In genomic region chr3:135825016-135825753, GRCm38 (mm10) we compare ENCODE assay signal across 8 mouse cellular contexts. TPM values are rescaled to one million over a fixed set of nuclear protein-coding genes. Genes with fewer than 3 reads are reported as not detected.
DNase-seq lines count a peak whose midpoint lies in the region; ATAC-seq and TF ChIP-seq lines count a peak whose summit lies in the region.

Gene Slc39a8, plus strand, starts transcription at chr3:135825279.

- no peaks in the 10 kb centered on the region for H3K4me1 ChIP-seq in bone marrow, adult 2 months (ENCODE audit: control insufficient read depth, insufficient read depth, low read length)
- no peaks in the 10 kb centered on the region for H3K4me1 ChIP-seq in embryonic facial prominence, embryonic 14.5 days (ENCODE audit: control insufficient read depth, insufficient read depth, low read length)
- peaks cover 8% of the 10 kb centered on the region; the same call in 1 of the 2 replicates for H3K4me1 ChIP-seq in limb, embryonic 12.5 days (replicated peaks)
- peaks cover 19% of the 10 kb centered on the region for H3K4me1 ChIP-seq in midbrain, embryonic 13.5 days (replicated peaks)
- H3K4me1 ChIP-seq in small intestine, adult 2 months (ENCODE audit: control insufficient read depth, insufficient read depth, insufficient read length, low read length): no peaks in the 10 kb centered on the region; the same call in 1 of the 2 replicates

- H3K36me3 ChIP-seq in embryonic facial prominence, embryonic 14.5 days (ENCODE audit: control insufficient read depth, insufficient read depth, low read length): no peaks in the 10 kb centered on the region
- H3K36me3 ChIP-seq in limb, embryonic 12.5 days: no peaks in the 10 kb centered on the region
- no peaks in the 10 kb centered on the region for H3K36me3 ChIP-seq in midbrain, embryonic 13.5 days
- H3K36me3 ChIP-seq in small intestine, adult 2 months (ENCODE audit: control insufficient read depth, insufficient read depth, low read length): no peaks in the 10 kb centered on the region

- WGBS in bone marrow, adult 2 months: under 1% methylated on average over 22 of the region's 22 CpGs
- WGBS in embryonic facial prominence, embryonic 14.5 days: 3% methylated on average over 22 of the region's 22 CpGs
- WGBS in limb, embryonic 12.5 days: 4% methylated on average over 22 of the region's 22 CpGs
- 3% methylated on average over 22 of the region's 22 CpGs for WGBS in midbrain, embryonic 13.5 days
- 1% methylated on average over 22 of the region's 22 CpGs for WGBS in small intestine, adult 2 months

- peak within 1 kb of the TSS; percentile 73 for H3K9ac ChIP-seq in embryonic facial prominence, embryonic 14.5 days (ENCODE audit: low read depth, low read length)
- H3K9ac ChIP-seq in limb, embryonic 12.5 days (replicated peaks): peak within 1 kb of the TSS; percentile 70
- peak within 1 kb of the TSS; percentile 72 for H3K9ac ChIP-seq in midbrain, embryonic 13.5 days (replicated peaks)

- H3K4me3 ChIP-seq in bone marrow, adult 2 months (replicated peaks; ENCODE audit: control insufficient read depth, low read depth, low read length): peak within 1 kb of the TSS; percentile 71
- peak within 1 kb of the TSS; percentile 68 for H3K4me3 ChIP-seq in embryonic facial prominence, embryonic 14.5 days (ENCODE audit: low read depth, low read length)
- H3K4me3 ChIP-seq in limb, embryonic 12.5 days (replicated peaks): peak within 1 kb of the TSS; percentile 60
- H3K4me3 ChIP-seq in midbrain, embryonic 13.5 days (replicated peaks): peak within 1 kb of the TSS; percentile 60
- H3K4me3 ChIP-seq in small intestine, adult 2 months (ENCODE audit: low read depth, low read length): peak within 1 kb of the TSS; percentile 71

- peak within 1 kb of the TSS; percentile 98 for H3K4me2 ChIP-seq in embryonic facial prominence, embryonic 14.5 days (ENCODE audit: low read depth, low read length)
- peak within 1 kb of the TSS; percentile 95 for H3K4me2 ChIP-seq in limb, embryonic 12.5 days
- H3K4me2 ChIP-seq in midbrain, embryonic 13.5 days (replicated peaks): peak within 1 kb of the TSS; percentile 96

- TF ChIP-seq CTCF in bone marrow, adult 2 months (IDR thresholded peaks at IDR 0.05; ENCODE audit: control insufficient read depth, insufficient read depth, low read length): peak; percentile 43; the same call in 1 of the 2 replicates
- TF ChIP-seq CTCF in small intestine, adult 2 months (IDR thresholded peaks at IDR 0.05; ENCODE audit: extremely low read depth, insufficient read length, insufficient replicate concordance, low read depth, low read length): peak; percentile 44; the same call in 1 of the 2 replicates

- peak within 1 kb of the TSS; percentile 69 for H3K27ac ChIP-seq in bone marrow, adult 2 months (ENCODE audit: control insufficient read depth, insufficient read depth, low read depth, low read length, poor library complexity)
- H3K27ac ChIP-seq in embryonic facial prominence, embryonic 14.5 days (replicated peaks; ENCODE audit: low read depth, low read length): peak within 1 kb of the TSS; percentile 58
- H3K27ac ChIP-seq in limb, embryonic 12.5 days: 0 out of 2 replicates have a peak within 1 kb of the TSS, but pooled peaks have one; percentile 36
- H3K27ac ChIP-seq in midbrain, embryonic 13.5 days: peak within 1 kb of the TSS; percentile 25
- peak within 1 kb of the TSS; percentile 38 for H3K27ac ChIP-seq in small intestine, adult 2 months (ENCODE audit: insufficient read depth, low read depth, low read length)

- TF ChIP-seq POLR2A in bone marrow, adult 2 months (IDR thresholded peaks at IDR 0.05; ENCODE audit: borderline replicate concordance, control insufficient read depth, low read depth, low read length): no peak
- TF ChIP-seq POLR2A in small intestine, adult 2 months (IDR thresholded peaks at IDR 0.05; ENCODE audit: low read depth, low read length): no peak

- H3K27me3 ChIP-seq in embryonic facial prominence, embryonic 14.5 days (replicated peaks; ENCODE audit: control insufficient read depth, insufficient read depth, low read length): no peaks in the 10 kb centered on the region
- H3K27me3 ChIP-seq in limb, embryonic 12.5 days: peaks cover 16% of the 10 kb centered on the region
- H3K27me3 ChIP-seq in midbrain, embryonic 13.5 days: peaks cover 11% of the 10 kb centered on the region; the same call in 1 of the 2 replicates
- H3K27me3 ChIP-seq in small intestine, adult 2 months (ENCODE audit: control insufficient read depth, insufficient read depth, low read length): no peaks in the 10 kb centered on the region

- peak; percentile 94 for ATAC-seq in embryonic facial prominence, embryonic 14.5 days (ENCODE audit: low read depth)
- peak; percentile 77 for ATAC-seq in limb, embryonic 12.5 days (ENCODE audit: insufficient number of reproducible peaks, insufficient read depth, low FRiP score, low TSS enrichment, low read depth)
- ATAC-seq in midbrain, embryonic 13.5 days: peak; percentile 86

- DNase-seq in 3T3-L1 (ENCODE audit: low read depth, low spot score): peak; percentile 56
- DNase-seq in embryonic facial prominence, embryonic 14.5 days (ENCODE audit: low spot score): peak; percentile 89
- peak; percentile 83 to 86 for DNase-seq in heart, adult 18-20 months
- DNase-seq in kidney, adult 18-20 months: peak; percentile 84

- H3K9me3 ChIP-seq in embryonic facial prominence, embryonic 14.5 days (ENCODE audit: control insufficient read depth, low read length): no peaks in the 10 kb centered on the region
- no peaks in the 10 kb centered on the region for H3K9me3 ChIP-seq in limb, embryonic 12.5 days
- H3K9me3 ChIP-seq in midbrain, embryonic 13.5 days: no peaks in the 10 kb centered on the region

RNA-seq across cellular contexts. Expression of gene Slc39a8, which starts in this region (rescaled TPM):
- 4.6 and 6.2 TPM in 2 replicates for polyA plus RNA-seq in bone marrow, adult 2 months (2011; ENCODE audit: insufficient read depth, insufficient read length, low replicate concordance, missing spikeins)
- 6.4 and 7.8 TPM in 2 replicates for polyA plus RNA-seq in embryonic facial prominence, embryonic 14.5 days (2014; fragmentation: Nextera tagmentation; extraction: Ambion mirVana)
- total RNA-seq in heart, adult 18-20 months (2021): 1 to 10 TPM; 4.6 to 7.6 TPM
- polyA plus RNA-seq in limb, embryonic 12.5 days (2016; fragmentation: Nextera tagmentation; extraction: Ambion mirVana): 7.6 and 8.8 TPM in 2 replicates
- 7.6 and 8.3 TPM in 2 replicates for polyA plus RNA-seq in midbrain, embryonic 13.5 days (2015; fragmentation: Nextera tagmentation; extraction: Ambion mirVana)
- polyA plus RNA-seq in small intestine, adult 2 months (2012; rRNA removed): 2.8 and 3.3 TPM in 2 replicates

Comparison
In these comparisons a context has a peak if more than half of its experiments do, and no peak if none do; other contexts are left out.
1. Peak in every context shown above with its lines: DNase-seq, ATAC-seq, H3K4me3 ChIP-seq and H3K27ac ChIP-seq.